Mouse (Mus musculus) skeletal muscle tissue, postnatal 0 days (tissue): ENCODE results near the gene Itgb3bp. TPM values are rescaled to one million over a fixed set of nuclear protein-coding genes. Genes with fewer than 3 reads are reported as not detected.

ENCODE experiments used
- polyA plus RNA-seq: library from polyadenylated mRNA; unstranded; fragments of >200 nt; fragmentation: Nextera tagmentation; extraction: Ambion mirVana; gene quantifications from 2 replicates; pipeline ENCODE4 v1.2.1, GENCODE M21; 2015

Itgb3bp gene
- polyA plus RNA-seq, result 17.9 and 18.2 TPM in 2 replicates

DNA sequence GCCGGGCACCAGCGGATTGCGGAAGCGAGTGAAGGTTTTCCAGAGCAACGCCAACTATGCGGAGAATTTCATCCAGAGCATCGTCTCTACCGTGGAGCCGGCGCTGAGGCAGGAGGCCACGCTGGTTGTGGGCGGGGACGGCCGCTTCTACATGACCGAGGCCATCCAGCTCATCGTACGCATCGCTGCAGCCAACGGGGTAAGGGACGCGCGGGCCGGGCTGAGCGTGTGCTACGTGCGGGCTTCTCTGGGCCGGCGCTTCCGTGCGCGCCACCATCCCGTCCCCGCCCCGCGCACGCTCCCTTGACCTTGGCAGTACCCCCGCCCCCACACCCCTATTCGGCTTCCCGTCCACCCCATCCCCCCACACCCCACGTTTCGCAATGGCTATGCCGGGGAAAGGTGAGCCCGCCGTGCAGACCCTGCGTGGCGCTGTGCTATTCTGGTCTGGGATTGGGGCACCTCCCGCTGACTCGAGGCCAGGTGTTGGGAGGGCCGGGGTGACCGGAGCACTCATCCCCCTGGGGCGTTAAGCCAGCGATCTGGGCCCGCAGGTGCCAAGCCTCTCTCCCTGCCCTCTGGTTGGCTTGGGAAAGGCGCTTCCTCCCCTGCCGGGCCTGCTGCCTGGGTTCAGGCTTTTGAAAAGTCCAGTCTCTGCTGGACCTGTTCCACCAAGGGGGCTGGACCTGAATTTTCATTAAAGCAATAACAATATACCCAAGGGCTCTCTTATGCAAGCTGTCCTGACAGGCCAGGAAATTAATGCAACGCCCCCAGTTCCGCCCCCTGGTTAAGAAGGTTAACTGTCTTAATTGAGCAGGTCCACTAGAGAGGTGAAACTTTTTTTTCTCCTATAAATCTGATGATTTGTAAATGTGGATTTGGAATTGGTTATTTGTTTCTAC, at the start of gene Itgb3bp:
Itgb3bp (minus strand) TSS at position 201 of the 905 bp plus-strand sequence.

DNA sequence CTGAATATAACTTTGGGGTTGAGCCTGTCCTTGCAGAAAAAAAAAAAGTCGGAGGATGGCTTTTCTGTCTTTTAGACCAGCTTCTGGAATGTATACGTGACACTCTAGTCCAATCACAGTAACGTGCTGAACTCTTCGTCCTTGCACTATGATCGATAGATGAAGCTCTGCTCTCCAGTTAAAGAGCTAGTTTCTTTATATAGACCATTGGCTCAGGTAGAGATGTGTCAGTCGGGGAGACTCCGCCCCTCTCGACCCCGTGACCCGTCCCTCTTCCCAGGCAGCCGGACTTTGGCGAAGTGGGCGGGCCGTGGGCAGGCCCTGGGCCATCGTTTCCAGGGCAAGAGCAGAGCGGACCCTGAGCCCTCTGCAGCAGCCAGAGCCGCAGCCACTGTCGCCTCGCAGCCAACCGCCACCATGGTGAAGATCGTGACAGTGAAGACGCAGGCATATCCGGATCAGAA, 432 bp downstream of the Itgb3bp start, which contains the start of gene Pgm1:
Pgm1 (plus strand) TSS at position 266 of the 464 bp plus-strand sequence.

DNA sequence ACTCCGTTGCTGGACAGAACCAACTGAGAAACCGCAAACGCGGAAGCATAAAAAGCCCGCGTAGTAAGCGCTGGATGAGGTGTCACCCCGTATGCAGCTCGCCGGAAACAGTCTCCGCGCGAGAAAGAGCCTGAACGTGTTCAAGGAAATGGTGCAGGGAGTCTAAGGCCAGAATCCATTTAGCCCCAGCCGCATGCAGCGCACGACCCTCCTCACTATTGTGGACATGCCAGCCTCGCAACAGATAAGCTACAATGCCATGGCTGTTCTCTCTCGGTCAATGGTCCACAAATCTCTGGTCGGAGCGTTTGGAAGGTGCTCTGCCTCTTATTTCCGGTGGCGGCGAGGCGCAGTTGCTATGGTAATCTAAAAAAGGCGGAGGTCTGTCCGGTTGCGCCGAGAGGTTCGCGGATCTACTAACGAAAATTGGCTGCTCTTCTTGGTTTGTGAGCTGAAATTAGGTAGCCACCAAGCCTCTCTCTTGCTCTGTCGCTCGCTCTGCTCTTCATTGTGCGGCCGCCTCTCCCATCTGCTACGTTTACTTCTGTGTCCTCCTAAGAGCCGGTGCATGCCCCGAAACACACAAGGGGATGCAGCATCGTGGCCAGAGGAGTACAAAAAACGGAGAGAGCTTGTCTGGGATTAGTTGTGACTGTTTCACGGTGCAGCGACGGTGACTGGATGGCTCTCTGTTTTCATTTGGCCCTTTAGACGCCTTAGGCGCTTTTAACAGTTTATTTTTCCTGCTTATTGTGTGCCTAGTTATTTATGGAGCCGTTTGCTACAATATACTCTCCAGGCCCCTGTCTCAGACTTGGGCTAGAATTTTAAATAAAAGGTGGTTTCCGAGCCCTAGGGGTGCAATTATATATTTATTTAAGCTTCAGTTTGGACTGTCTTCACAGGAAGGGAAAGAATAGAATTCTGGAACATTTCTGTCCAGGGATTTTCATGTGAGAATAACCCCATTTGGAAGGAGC, 100.2 kb downstream of the Itgb3bp start, which contains the start of gene Efcab7:
Efcab7 (plus strand) TSS at position 105 of the 980 bp plus-strand sequence.

Other genes starting within 250 kb of the Itgb3bp start
- gene Alg6, start 214.1 kb downstream of the Itgb3bp start, polyA plus RNA-seq, result 12.2 and 15.4 TPM in 2 replicates
- gene Efcab7, start 100.6 kb downstream of the Itgb3bp start, polyA plus RNA-seq, result 5.7 and 5.9 TPM in 2 replicates
- gene Pgm1, start 399 bp downstream of the Itgb3bp start, polyA plus RNA-seq, result 484 and 535 TPM in 2 replicates
- 4.2 and 4.6 TPM in 2 replicates for gene Ror1, start 166.0 kb upstream of the Itgb3bp start, polyA plus RNA-seq